Mouse (Mus musculus): ENCODE data around the gene Mmrn2.

GRCm38 (mm10) chr14:34440526-34441066 lies 65.3 kb downstream of the Mmrn2 start:
- TF ChIP-seq CTCF (IDR thresholded peaks at IDR 0.05; ENCODE audit: low read depth) (no peak), EP300 (IDR thresholded peaks at IDR 0.05; ENCODE audit: low read depth) (no peak)

Measured in liver, postnatal 0 days (tissue).